Mouse (Mus musculus): Measurements from ENCODE around the gene Ccdc169.

Ccdc169 gene

DNA sequence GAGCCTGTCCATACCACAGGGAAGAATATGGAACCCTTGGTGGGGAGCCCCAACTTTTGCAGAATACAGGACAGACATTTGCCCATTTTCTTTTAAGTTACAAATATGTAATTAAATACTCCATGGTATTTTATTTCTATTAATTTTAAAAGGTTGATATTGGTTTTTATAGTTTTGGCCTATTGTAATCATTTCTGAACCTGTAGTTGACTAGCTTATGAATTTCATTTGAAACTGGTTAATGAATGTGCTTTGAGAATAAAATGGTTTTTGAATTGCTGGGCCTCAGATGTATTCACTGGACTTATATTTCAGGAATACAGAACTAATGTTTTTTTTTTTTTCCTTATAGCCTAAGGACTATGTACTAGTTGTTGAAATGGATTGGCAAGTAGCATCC, at the start of gene Ccdc169:
Ccdc169 (plus strand) TSS at position 301 of the 400 bp plus-strand sequence.
- no peaks in the 10 kb centered on the region for H3K36me3 ChIP-seq (ENCODE audit: control insufficient read depth, insufficient read depth, low read length, poor library complexity, severe bottlenecking)
- H3K27me3 ChIP-seq (ENCODE audit: control insufficient read depth, insufficient read depth, low read length, poor library complexity, severe bottlenecking) = no peaks in the 10 kb centered on the region
- no peak for DNase-seq (ENCODE audit: low read depth, low spot score)

DNA sequence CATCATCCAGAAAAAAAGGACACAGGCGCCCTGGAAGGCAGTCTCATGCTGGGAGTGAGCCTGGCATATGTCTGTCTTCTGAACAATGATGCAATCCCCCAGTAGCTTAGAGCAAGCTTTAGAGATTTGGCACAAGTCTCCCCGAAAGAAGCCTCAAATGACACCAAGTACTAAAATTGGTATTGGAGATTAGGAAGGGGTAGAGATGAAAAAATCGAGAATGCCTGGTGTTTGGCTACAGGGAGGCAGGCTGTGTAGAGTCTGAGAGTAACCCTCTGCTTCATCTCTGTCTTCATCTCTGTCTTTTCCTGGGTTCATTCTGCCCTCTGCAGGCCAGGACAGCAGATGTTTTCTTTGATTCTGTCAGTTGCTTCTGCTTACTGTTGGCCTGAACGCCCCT, 49.8 kb upstream of the Ccdc169 start:
- no peak for DNase-seq (ENCODE audit: low read depth, low spot score)
- Histone ChIP-seq H3K36me3 (ENCODE audit: control insufficient read depth, insufficient read depth, low read length, poor library complexity, severe bottlenecking) (no peaks in the 10 kb centered on the region), H3K27me3 (ENCODE audit: control insufficient read depth, insufficient read depth, low read length, poor library complexity, severe bottlenecking) (no peaks in the 10 kb centered on the region)

DNA sequence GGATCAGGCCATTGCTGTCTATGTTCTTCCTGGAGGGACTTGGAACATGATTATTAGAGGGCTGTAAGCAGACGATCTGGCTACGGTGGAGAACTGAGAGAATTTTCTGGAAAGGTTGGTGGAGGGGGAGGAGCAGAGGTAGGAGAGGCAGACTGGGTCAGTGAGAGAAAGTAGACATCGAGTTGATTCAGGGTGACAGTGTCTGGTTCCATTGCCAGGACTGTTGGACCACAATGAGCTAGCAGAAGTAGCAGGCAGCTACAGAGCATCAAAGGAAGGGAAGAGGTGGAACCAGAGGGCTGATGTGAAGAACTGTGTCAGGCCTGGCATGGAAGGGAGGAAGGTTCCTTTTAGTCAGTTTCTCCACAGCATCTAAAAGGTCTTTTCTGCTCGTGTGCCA, 48.8 kb upstream of the Ccdc169 start:
- no peak for DNase-seq (ENCODE audit: low read depth, low spot score)
- H3K27me3 ChIP-seq (ENCODE audit: control insufficient read depth, insufficient read depth, low read length, poor library complexity, severe bottlenecking) = no peaks in the 10 kb centered on the region
- H3K36me3 ChIP-seq (ENCODE audit: control insufficient read depth, insufficient read depth, low read length, poor library complexity, severe bottlenecking) = no peaks in the 10 kb centered on the region

DNA sequence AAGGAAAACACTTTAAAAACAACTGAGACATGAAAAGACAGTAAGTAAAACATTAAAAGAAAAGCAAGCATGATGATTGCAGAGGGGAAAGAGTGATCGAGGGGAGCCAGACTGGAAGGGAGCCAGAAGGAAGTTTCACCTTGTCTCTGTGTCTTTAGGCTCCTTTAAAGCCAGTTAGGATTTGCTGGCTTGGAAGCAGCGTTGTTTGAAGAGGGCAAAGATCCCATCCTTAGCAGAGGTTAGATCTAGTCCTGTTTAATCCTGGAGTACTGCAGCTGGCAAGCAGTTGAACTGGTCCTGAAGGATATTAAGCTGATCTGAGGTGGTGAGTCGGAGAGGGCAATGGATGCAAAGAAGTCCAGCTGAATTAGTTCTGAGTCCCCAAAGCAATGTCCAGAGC, 48.3 kb upstream of the Ccdc169 start:
- DNase-seq (ENCODE audit: low read depth, low spot score) = no peak
- Histone ChIP-seq H3K36me3 (ENCODE audit: control insufficient read depth, insufficient read depth, low read length, poor library complexity, severe bottlenecking) (no peaks in the 10 kb centered on the region), H3K27me3 (ENCODE audit: control insufficient read depth, insufficient read depth, low read length, poor library complexity, severe bottlenecking) (no peaks in the 10 kb centered on the region)

DNA sequence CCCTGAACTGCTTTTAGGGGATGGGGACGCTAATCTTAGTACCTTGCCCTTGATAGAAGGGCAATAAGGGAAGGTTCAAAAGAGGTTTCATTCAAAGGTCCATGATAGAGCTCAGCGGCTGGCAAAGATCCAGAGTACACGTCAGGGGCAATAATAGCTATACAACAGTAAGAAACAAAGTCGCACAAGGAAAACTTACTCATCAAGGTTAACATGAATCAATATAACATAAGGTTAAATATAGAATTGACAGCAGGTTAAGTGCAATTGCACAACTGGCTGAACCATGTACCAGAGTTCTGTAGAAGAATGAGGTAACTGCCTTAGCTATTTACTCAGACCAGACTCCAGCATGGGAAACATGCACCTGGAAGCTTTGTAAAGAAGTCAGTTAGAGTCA, 47.8 kb upstream of the Ccdc169 start:
- DNase-seq (ENCODE audit: low read depth, low spot score) = no peak
- H3K27me3 ChIP-seq (ENCODE audit: control insufficient read depth, insufficient read depth, low read length, poor library complexity, severe bottlenecking) = no peaks in the 10 kb centered on the region
- no peaks in the 10 kb centered on the region for H3K36me3 ChIP-seq (ENCODE audit: control insufficient read depth, insufficient read depth, low read length, poor library complexity, severe bottlenecking)

DNA sequence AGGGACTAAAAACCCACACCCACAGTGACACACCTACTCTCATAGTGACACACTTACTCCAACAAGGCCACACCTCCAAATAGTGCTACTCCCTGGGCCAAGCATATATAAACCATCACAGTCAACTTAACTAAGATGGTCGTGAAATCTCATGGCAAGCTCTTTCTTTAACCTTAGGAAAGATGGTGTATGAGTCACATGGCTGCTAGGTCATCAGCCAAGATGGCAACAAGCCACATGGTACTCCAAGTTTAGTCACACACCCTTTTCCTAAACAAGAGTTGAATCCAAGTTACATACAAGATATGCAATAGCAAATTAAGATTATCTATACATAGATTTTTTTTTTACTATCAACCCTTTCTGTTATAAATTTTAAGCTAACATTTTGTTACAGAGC, 44.0 kb upstream of the Ccdc169 start:
- Histone ChIP-seq H3K27me3 (ENCODE audit: control insufficient read depth, insufficient read depth, low read length, poor library complexity, severe bottlenecking) (no peaks in the 10 kb centered on the region), H3K36me3 (ENCODE audit: control insufficient read depth, insufficient read depth, low read length, poor library complexity, severe bottlenecking) (no peaks in the 10 kb centered on the region)
- no peak for DNase-seq (ENCODE audit: low read depth, low spot score)

DNA sequence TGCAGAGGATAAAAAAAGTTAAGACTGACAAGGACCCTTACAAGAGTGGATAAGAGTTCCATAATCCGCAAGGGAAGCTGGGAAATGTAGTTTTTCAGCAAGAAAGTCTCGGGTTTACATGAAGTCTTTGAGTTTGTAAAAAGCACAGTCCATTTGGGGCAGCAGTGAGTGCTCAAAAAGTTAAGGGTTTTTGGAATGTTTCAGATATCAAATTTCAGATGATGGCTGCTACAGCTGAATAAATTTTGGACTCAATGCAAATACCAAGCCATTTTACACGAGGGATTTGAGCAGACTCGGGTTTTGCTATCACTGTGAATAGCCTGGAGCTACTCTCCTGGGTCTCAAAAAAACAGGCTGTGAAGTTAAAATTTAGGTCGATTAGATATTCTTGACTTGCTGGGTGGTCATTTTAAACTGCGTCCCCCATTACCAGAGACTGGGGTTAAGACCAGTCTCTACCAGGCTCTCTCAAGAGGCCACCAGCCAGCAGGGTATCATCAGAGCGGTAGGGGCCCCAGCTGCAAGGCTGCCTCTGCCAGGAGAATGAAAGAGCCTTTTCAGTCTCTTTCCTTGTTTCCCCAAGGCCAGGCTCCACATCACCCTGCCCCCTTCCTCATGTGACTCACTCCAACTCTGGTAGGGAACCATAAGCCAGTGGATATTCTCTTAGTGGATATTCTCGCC, 41.0 kb upstream of the Ccdc169 start:
- H3K36me3 ChIP-seq (ENCODE audit: control insufficient read depth, insufficient read depth, low read length, poor library complexity, severe bottlenecking) = no peaks in the 10 kb centered on the region
- DNase-seq (ENCODE audit: low read depth, low spot score) = no peak

DNA sequence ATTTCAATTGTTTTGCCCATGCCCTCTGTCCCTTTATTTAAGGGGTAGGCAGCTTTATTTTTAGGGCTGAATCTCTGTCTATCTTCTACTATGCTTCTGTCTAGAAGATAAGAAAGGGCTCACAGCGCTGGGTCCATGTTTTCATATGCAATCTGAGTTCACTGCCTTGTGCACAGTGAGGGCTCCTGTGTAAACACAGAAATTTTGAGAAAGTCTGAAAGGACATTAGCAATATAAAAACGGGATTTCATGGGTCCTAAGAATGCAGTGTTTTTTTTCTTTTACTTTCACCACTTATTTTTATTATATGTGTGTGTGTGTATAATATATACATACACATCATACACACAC, 40.5 kb upstream of the Ccdc169 start:
- H3K36me3 ChIP-seq (ENCODE audit: control insufficient read depth, insufficient read depth, low read length, poor library complexity, severe bottlenecking) = no peaks in the 10 kb centered on the region
- no peak for DNase-seq (ENCODE audit: low read depth, low spot score)

More for the DNA sequence above, 41.0 kb upstream of the Ccdc169 start:
- no peaks in the 10 kb centered on the region for H3K27me3 ChIP-seq (ENCODE audit: control insufficient read depth, insufficient read depth, low read length, poor library complexity, severe bottlenecking)

DNA sequence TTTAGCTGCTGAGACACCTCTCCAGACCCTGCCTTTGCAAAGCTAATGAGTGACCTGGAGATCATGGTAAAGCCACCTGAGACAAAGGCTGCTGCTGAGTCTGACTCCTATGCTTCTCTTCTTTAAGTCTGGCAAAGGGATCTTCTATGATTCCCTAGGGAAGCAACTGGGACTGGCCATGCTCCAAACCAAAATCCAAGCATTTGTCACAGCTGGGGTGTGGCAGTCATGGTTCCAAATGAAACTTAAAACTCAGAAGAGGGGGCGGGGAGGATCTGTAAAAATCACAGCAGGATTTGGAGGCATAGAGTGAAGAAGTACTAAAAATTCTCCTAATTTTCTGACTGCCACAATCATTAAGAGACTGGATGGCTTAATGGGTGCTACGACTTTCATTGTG, 40.0 kb upstream of the Ccdc169 start:
- no peaks in the 10 kb centered on the region for H3K27me3 ChIP-seq (ENCODE audit: control insufficient read depth, insufficient read depth, low read length, poor library complexity, severe bottlenecking)
- H3K36me3 ChIP-seq (ENCODE audit: control insufficient read depth, insufficient read depth, low read length, poor library complexity, severe bottlenecking) = no peaks in the 10 kb centered on the region
- no peak for DNase-seq (ENCODE audit: low read depth, low spot score)

More for the DNA sequence above, 40.5 kb upstream of the Ccdc169 start:
- H3K27me3 ChIP-seq (ENCODE audit: control insufficient read depth, insufficient read depth, low read length, poor library complexity, severe bottlenecking) = no peaks in the 10 kb centered on the region

DNA sequence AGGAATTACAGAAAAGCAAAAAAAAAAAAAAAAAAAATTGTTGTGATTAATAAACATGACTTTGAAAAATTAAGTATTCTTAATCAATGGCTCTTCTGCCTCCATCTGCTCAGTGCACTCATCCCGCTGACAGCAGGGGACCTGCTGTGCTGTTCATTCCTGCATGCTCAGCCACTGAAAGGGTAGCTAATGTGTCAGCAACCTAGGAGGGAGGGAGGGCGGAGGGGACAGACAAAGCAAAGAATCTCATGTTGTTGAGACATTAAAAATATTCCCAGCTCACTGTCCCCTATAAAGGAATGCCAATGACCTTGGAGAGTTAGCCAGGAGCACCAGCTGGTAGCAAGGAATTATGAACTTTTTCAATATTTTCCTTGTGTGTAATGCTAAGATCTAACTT, 39.1 kb upstream of the Ccdc169 start:
- no peak for DNase-seq (ENCODE audit: low read depth, low spot score)
- Histone ChIP-seq H3K27me3 (ENCODE audit: control insufficient read depth, insufficient read depth, low read length, poor library complexity, severe bottlenecking) (no peaks in the 10 kb centered on the region), H3K36me3 (ENCODE audit: control insufficient read depth, insufficient read depth, low read length, poor library complexity, severe bottlenecking) (no peaks in the 10 kb centered on the region)

DNA sequence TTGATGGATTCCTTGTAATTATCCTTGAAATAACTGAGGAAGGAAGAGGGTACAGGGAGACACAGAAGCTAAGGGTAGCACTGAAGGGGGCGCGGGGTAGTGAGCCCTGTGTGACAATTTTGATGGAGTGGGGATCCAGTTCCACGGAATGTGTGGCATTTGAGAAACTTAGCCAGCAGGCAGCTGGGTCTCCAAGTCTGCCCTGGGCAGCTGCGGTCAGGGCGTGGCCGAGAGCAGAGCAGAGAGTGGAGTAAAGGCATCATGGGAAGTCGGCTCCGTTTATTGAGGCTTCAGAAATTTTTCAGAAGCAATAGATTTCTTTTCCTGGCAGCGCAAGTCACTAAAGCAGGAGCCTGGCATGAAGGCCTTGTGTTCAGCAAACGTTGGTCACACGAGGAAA, 38.1 kb upstream of the Ccdc169 start:
- H3K27me3 ChIP-seq (ENCODE audit: control insufficient read depth, insufficient read depth, low read length, poor library complexity, severe bottlenecking) = no peaks in the 10 kb centered on the region

DNA sequence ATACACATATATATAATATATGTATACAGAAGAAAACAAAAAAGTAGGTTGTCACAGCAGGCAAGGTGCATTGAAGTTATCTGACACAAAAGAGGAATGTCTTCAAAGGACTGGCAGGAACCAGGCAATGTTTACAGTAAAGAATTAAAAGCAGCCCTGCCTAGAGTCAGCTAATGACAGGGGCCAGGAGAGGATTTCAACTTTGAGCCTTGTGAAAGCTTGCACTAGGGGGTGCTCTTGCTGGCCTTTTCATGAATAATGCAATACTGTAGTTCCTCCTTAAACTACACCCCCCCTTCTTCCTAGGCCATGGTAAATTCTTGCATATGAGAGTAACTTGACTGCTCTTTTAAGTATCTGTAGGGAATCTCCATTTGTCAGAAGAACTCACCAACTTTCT, 36.0 kb upstream of the Ccdc169 start:
- H3K27me3 ChIP-seq (ENCODE audit: control insufficient read depth, insufficient read depth, low read length, poor library complexity, severe bottlenecking) = no peaks in the 10 kb centered on the region
- no peaks in the 10 kb centered on the region for H3K36me3 ChIP-seq (ENCODE audit: control insufficient read depth, insufficient read depth, low read length, poor library complexity, severe bottlenecking)
- DNase-seq (ENCODE audit: low read depth, low spot score) = no peak

More for the DNA sequence above, 38.1 kb upstream of the Ccdc169 start:
- no peak for DNase-seq (ENCODE audit: low read depth, low spot score)
- no peaks in the 10 kb centered on the region for H3K36me3 ChIP-seq (ENCODE audit: control insufficient read depth, insufficient read depth, low read length, poor library complexity, severe bottlenecking)

DNA sequence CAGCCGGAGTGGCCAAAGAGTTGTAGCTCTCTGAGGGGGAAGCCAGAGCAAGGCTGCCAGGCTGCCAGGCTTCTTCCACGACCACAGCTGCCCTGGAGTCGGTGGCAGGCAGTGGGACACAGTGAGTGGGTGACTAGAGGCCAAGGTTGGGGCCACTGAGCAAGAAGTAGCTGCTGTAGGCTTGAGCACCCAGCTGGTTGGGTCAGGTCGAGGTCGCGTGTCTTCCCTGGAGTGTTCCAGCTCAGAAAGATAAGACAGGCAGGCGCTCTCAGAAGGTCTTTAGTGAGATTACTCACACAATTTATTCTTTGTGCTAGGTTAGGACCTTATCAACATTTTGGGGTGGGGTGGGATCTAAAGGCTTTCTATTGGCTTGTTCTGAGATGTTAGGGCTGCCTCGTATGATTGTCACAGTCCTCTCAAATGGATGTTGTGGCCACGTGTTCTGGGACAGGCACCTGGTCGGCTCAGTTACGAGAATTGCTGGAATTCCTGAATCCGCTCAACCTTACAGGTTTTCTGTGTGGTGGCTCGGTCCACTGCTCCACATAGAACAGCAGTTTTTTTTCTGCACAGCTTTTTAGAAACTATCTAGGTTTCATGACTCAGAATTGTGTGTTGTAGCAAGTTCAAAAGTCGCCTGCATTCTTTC, 31.6 kb upstream of the Ccdc169 start:
- no peaks in the 10 kb centered on the region for H3K27me3 ChIP-seq (ENCODE audit: control insufficient read depth, insufficient read depth, low read length, poor library complexity, severe bottlenecking)
- DNase-seq (ENCODE audit: low read depth, low spot score) = no peak
- no peaks in the 10 kb centered on the region for H3K36me3 ChIP-seq (ENCODE audit: control insufficient read depth, insufficient read depth, low read length, poor library complexity, severe bottlenecking)

DNA sequence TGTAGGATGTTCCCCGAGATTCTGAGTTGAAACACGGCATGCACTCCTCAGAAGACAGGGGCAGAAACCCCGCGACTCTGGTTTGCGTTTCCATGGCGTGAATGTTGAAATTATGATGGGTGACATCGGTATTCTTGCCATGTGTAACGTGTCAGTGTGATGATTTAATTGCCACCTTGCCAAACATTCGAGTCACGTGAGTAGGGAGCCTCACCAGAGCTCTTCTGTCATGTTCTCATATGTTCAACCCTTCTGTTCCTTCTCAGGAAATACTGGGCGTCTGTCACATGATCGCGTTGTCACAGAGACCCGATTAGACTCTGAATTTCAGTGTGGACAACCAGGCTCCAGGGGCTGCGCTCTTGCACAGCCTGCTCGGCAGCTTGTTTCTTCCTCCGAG, 31.1 kb upstream of the Ccdc169 start:
- H3K27me3 ChIP-seq (ENCODE audit: control insufficient read depth, insufficient read depth, low read length, poor library complexity, severe bottlenecking) = no peaks in the 10 kb centered on the region
- H3K36me3 ChIP-seq (ENCODE audit: control insufficient read depth, insufficient read depth, low read length, poor library complexity, severe bottlenecking) = no peaks in the 10 kb centered on the region
- DNase-seq (ENCODE audit: low read depth, low spot score) = no peak

DNA sequence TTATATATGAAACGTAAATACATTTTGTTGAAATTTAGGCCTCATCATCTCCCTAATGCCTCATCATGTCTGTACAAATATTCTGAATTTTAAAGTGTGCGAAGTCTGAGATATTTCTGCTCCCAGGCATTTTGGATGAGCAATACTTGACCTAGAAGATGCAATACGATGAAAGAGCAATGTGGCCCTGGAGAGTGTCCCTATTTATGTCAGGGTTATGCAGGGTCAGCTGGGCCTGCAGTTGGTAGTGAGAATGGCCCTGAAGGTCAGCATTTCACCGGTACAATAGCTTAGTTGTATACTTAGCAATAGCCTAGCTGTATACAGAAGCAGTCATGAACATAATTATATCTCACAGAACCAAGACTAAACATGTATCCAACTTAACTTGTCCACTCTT, 28.0 kb upstream of the Ccdc169 start:
- Histone ChIP-seq H3K36me3 (ENCODE audit: control insufficient read depth, insufficient read depth, low read length, poor library complexity, severe bottlenecking) (no peaks in the 10 kb centered on the region), H3K27me3 (ENCODE audit: control insufficient read depth, insufficient read depth, low read length, poor library complexity, severe bottlenecking) (no peaks in the 10 kb centered on the region)
- no peak for DNase-seq (ENCODE audit: low read depth, low spot score)

Measured in splenic B cell, adult 2 months (primary cell).